Mouse (Mus musculus): ENCODE measurements at regions not wholly inside any gene's neighbourhood (a gene's known extent, or its start where the extent isn't known, plus 50 kb on each side); places are given as distances from the start of the nearest gene placed in this dataset.

DNA sequence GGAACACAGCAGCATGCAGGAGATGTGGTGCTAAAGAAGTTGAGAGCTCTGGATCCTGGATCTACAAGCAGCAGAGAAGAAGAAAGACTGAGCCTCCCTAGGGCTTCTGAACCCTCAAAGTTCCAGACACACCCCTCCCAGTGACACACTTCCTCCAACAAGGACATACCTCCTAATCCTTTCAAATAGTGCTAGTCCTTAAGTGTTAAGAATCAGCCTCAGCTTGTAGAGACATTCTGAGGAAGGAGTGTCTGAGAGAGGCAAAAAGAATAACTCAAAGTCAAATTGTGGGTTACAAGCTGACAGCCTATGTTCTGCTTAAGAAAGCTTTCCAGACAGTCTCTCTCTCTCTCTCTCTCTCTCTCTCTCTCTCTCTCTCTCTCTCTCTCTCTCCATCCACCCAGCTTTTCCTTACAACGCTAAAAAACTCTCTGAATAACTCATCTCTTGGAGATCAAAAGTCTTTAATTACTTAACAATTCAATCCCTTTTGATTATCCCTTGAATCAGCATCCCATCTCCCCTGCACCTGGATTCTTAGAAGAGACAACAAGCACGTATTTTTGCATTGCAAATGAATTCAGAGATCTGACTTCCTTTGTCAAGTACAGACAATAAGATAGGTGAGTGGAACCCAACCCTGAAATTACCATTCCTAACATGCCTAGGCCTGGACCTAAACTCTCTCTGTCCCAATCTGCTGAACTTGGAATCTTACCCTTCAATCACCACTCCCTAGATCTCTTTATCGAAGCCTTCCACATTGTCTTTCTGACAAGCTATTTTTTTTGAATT, 285.7 kb downstream of the Rnf152 start:
- no peak for DNase-seq

DNA sequence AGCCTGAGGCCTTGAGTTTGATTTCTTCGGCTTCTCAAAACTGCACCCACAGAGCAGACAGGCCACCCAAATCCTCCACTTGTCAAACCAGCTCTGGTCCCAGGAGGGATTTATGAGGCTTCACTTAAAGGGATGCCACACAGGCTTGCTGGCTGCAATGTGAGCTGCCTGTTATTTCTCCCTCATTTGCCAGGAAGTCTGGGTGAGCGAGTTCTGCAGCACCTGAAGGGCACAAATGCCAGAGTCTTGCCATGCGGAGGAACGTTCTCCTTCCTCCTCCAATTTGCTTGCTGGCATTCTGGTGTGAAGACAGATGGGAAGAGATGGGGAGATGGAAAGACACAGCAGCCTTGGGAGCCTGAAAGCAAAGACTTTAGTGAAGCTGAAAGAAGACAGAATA, 288.6 kb downstream of the Rnf152 start:
- peak; percentile 61 for DNase-seq

DNA sequence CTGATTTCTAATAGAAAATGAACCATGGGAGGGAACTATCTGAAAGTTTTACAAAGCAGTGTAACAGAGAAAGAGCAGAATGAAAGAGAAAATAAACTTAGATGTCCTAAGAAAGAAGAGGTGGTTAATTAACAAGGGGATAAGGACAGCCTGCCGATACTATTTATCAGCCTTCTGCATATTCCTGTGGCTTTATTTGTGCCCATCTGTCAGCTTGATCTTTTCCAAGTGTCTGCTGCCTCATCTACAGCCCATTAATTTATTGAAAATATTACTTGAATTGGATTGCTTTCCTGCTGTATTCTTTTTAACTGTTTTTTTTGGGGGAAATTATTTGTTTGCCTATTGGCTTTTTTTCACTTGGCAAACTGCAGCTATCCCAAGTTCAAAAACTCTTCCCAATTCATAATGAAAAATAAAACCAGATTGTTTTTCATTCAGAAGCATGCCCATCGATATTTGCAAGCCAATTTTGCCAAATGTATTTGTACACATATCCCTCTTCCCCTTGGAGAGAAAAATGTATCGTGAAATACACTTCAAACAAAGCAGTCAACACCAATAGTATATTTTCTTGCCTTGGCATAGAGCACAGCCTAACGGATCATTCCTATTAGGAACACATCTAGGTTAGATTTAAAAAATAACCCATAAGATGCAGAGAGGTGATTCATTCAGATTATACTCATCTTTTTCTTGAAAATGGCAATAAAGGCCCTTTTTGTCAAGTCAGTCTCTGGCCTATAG, 289.3 kb downstream of the Rnf152 start:
- peak; percentile 27 for DNase-seq

DNA sequence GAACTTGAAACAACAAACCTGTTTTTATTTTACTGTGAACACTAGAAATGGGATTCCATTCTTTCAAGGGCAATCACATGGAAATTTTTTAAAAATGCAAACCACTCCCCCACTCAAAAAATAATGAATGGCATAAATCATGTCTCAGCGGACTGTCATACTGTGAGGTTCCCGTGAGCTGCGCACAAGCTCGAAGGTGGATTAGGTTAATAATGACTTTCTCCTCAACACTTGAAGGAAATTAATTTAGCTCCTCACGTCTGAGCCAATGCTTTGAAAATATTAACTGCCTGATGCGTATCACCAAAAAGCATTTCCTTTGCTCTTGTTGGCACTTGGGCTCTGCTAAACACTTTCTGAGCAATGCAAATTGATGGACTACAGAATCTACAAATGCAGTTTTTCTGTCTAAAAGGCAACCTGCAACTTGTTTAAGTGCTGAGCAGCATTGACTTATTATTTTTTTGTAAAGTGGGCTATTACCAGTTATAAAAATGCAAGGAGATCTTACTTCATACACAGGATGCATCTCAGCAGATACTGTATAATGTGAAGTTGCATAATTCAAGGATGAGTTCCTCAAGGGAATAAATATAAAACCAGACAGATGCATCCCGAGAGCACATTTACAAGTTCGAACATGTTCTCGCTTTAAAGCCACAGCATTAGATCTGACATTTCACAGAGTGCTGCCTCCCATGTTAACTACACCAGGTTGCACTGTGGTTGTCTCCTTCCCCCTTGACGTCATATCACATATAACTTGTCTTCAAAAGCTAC, 282.4 kb downstream of the Cdh20 start:
- DNase-seq: no peak

Measured in cerebellum, adult 8-10 months (tissue).